Mouse (Mus musculus): ENCODE results near the gene Slc45a1. TPM values are rescaled to one million over a fixed set of nuclear protein-coding genes. Genes with fewer than 3 reads are reported as not detected.

The Slc45a1 gene
- total RNA-seq, 2 experiments from 2014 or later: not detected

DNA sequence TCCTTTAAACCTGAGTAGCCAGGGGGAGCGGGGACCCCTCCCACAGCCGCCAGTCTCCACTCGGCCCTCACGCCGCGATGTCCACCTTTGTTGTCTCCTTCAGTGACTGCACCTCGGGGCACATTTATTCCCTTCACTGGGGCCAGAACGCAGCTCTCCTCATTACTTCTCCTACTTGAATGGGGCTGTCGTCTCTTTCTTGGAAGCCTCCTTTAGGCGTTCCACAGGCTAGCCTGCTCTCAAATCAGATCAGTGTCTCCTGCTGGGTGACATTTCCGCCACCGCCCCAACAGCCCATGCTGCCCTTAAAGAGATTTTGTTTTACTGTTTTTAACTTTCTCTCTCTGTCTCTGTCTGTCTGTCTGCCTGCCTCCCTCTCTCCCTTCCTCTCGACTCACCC is 9.9 kb upstream of the Slc45a1 start:
- intact Hi-C loops (cut with DNase I): no loop called here
- no peak for DNase-seq

DNA sequence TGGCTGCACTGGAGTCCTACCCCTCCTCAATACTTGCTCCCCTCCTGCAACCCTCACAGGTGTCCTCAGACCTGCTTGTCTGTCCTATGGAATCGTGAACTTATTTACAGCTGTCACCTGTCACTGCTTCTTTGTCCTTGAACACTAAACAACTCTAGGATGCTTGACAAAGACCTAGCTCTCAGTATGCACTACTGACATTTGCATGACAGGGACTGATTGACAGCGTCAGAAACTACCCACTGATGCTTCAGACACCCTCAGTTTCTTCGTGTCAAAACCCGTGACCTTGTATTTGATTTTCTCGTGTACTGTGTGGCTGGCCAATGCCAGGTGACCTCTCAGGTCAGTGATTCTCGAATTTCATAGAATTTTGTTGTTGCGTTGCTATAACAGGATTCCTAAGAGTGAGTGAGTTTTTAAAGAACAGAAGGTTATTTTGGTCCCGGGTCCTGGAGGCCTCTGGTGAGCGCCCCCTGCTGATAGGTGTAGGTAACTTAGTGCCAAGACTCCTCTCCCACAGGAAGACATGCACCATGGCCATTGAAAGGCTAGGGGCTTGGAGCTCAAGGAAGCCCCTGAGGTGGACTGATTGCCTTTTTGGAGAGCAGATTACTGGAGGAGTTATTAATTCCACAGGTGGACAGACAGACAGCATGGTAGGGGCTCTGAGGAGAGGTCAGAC is 8.1 kb upstream of the Slc45a1 start:
- intact Hi-C loops (cut with DNase I): no loop called here

DNA sequence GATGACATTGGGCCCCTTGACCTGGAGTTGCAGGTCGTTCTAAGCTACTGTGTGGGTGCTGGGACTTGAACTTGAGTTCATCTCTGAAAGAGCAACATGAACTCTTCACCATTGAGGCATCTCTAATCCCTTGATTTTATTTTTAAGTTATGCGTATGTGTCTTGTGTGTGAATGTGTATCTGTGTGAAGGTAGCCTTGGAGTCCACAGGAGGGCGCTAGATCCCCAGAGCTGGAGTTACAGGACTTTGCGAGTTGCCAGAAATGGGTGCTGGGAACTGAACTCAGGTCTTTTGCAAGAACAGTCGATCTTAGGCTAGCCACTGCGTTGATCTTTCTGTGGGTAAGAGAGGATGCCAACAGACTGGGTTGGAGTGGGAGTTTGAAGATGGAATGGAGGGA is 4.5 kb upstream of the Slc45a1 start:
- intact Hi-C loops (cut with DNase I): loop anchor here (1.0 to 2.0 kb wide), 3 partner anchors 194 to 310 kb away; no protein-coding TSS in a partner anchor
- no peak for DNase-seq

More for the DNA sequence above, 8.1 kb upstream of the Slc45a1 start:
- DNase-seq: no peak

GRCm38 (mm10) chr4:150655989-150656388 is 4.0 kb upstream of the Slc45a1 start:
- peak; percentile 74 to 83 for DNase-seq
- intact Hi-C loops (cut with DNase I): loop anchor here (1.0 to 2.0 kb wide), 3 partner anchors 195 to 311 kb away; no protein-coding TSS in a partner anchor

DNA sequence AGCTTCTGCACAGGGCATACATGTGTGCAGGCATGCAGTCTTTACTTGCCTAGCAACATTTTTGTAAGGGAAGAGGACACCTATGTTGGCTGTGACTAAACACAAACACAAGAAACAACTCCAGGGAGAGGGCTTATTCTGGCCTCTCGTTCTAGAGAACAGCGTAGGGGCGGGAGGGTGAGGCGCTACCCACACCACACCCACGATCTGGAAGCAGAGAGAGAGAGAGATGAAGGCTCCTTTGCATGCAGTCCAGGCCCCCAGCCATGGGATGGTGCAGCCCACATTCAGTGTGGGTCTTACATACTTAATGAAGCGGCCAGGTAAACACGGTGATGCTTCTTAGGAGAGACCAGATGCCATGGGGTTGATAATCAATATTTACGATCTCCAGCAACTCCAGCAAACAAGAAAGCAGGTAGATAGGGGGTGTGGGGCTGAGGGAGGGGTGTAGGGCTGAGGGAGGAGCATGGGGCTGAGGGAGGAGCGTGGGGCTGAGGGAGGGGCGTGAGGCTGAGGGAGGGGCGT is 1.2 kb upstream of the Slc45a1 start:
- intact Hi-C loops (cut with DNase I): no loop called here
- DNase-seq: no peak

DNA sequence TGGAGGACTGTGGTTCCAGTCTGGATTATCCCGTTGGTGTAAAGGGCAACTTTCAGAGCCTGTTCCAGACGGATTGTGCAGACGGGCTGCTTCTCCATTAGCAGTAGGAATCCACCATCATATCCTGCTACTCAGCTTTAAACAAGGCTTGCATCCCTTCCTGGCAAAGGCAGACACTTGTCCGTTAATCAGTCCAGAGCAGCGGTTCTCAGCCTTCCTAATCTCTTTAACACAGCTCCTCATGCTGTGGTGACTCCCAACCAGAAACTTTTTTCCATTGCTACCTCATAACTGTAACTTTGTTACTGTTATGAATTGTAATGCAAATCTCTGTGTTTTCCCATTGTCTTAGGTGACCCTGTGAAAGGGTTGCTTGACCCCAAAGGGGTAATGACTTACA is 2.6 kb downstream of the Slc45a1 start:
- no peak for DNase-seq
- intact Hi-C loops (cut with DNase I): no loop called here

GRCm38 (mm10) chr4:150644299-150644698 is 7.7 kb downstream of the Slc45a1 start:
- intact Hi-C loops (cut with DNase I): no loop called here
- DNase-seq: no peak

DNA sequence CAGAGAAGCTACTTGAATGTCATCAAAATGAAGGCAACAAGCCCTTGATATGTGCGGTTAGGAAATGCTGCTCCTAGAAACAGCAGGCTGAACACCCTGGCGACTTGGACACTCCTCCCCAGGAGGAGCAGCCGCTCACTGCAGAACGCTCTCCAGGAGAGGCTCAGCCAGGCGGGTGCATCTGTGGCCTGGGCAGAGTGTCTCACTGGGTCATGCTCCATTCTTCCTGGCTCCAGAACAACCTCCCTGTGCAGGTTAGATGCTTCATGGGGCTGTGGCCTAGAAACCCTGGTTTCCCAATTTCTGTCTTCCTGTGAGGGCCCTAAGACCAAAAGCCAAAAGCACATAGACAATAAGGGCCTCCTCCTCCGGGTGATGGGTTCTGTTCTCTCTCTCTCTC is 15.3 kb downstream of the Slc45a1 start:
- intact Hi-C loops (cut with DNase I): no loop called here
- DNase-seq: no peak

- intact Hi-C loops (cut with DNase I): no loop called here
- DNase-seq: no peak
Observed at GRCm38 (mm10) chr4:150635568-150635967, 16.4 kb downstream of the Slc45a1 start.

DNA sequence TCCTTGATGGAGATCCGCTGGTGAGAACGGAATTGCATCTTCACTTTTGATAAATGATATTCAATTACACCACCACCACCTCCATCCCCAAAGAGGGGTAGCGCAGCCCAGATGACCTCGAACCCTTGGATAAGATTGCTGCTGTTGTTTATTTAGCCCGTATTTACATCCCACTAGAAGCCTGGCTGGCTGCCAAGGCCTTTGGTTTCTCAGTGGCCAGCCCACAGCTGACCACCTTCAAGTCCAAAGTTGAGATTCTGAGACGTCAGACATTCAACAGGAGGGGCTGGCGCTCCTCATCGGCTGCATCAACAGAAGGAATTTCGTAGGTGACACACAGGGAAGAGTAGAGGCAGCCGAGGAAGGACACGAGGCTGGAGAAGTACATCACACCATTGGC is 22.7 kb downstream of the Slc45a1 start:
- intact Hi-C loops (cut with DNase I): loop anchor here (5.0 kb wide), 1 partner anchor 282 kb away; no protein-coding TSS in a partner anchor
- no peak for DNase-seq

GRCm38 (mm10) chr4:150625951-150626732 is 25.8 kb downstream of the Slc45a1 start:
- DNase-seq: peak; percentile 41 to 61
- intact Hi-C loops (cut with DNase I): loop anchor here (5.0 kb wide), 1 partner anchor 279 kb away; no protein-coding TSS in a partner anchor

DNA sequence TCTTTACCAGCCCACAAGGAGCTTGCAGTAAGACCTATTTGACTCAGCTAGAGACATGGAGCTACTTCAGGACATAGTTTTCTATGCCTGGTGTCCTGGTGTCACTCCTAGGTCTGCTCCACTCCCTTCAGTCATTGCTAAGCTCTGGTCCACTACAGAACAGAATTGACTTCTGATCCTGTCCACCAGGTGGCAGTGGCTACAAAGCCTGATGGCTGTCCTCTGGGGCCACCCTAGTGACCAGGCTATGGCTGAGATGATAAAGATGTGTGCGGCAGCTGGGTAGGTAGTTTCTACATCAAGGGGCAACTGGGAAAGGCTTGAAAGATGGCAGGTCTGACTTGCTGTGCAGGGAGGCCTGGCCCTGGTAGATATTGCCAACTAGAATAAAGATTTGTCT is 26.5 kb downstream of the Slc45a1 start:
- intact Hi-C loops (cut with DNase I): loop anchor here (5.0 kb wide), 1 partner anchor 278 kb away; no protein-coding TSS in a partner anchor
- DNase-seq: peak in 1 of 2 experiments; percentile 66

DNA sequence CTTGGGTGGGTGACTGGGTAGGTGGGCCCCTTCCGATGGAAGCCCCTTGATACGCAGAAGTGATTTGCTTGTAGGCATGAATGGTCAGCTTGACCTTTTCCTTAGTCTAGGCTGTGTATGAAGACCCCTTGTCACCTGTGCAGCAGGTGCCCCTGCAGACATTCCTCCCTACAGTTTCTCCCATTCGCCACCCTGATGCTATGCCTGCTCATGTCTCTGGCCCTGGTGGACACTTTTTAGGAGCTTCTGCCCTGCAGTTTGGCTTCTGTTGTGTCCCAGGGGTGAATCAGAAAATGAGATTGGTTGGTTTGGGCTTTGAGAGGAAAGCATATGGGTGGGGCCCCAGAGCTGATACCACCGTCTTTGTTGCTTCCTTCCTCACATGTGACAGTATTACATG is 27.0 kb downstream of the Slc45a1 start:
- intact Hi-C loops (cut with DNase I): loop anchor here (5.0 kb wide), 1 partner anchor 278 kb away; no protein-coding TSS in a partner anchor

GRCm38 (mm10) chr4:150624214-150624823 is 27.7 kb downstream of the Slc45a1 start:
- DNase-seq: no peak
- intact Hi-C loops (cut with DNase I): no loop called here

More for the DNA sequence above, 27.0 kb downstream of the Slc45a1 start:
- DNase-seq: no peak

DNA sequence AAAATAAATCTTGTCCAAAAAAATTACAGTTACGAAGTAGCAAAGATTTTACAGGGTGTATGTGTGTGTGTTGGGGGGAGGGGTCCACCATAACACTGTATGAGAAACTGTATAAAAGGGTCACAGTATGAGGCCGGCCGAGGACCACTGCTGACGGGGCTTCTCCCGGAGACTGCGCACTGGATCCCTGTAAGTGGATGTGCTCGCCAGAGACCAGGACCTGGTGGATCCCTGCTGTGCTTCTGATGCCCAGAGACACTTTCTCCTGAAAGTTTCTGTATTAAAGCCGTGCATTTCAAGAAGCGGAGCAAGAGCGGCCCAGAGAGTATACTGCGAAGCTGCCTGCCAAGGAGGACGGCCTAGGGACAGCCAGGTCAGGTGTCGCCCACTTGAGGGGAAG is 29.3 kb downstream of the Slc45a1 start:
- intact Hi-C loops (cut with DNase I): no loop called here
- no peak for DNase-seq

DNA sequence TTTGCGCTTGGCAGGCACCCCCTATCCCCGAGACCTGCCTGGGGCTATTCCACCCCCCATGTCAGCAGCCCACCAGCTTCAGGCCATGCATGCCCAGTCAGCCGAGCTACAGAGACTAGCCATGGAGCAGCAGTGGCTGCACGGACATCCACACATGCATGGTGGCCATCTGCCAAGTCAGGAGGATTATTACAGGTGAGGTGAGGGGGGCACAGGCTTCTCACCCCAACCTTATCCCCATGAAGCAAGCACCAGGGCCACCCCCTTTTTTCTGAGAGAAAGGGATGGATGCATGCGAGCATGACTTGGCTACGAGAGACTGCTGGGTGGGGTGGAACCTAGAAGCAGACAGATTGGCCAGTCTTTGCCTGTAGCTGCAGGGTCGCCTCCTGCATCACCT is 33.0 kb downstream of the Slc45a1 start:
- intact Hi-C loops (cut with DNase I): loop anchor here (2.0 kb wide), 1 partner anchor 364 kb away; no protein-coding TSS in a partner anchor
- no peak for DNase-seq

DNA sequence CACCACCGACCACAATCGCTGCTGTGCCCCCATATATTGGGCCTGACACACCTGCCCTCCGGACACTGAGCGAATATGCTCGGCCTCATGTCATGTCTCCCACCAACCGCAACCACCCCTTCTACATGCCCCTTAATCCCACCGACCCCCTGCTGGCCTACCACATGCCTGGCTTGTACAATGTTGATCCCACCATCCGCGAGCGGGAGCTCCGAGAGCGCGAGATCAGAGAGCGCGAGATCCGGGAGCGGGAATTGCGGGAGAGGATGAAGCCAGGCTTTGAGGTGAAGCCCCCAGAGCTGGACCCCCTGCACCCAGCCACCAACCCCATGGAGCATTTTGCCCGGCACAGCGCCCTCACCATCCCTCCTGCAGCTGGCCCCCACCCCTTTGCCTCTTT is 35.1 kb downstream of the Slc45a1 start:
- intact Hi-C loops (cut with DNase I): no loop called here
- no peak for DNase-seq

- intact Hi-C loops (cut with DNase I): no loop called here
- DNase-seq: peak; percentile 58 to 72
Observed at GRCm38 (mm10) chr4:150616029-150616420, 35.9 kb downstream of the Slc45a1 start.

DNA sequence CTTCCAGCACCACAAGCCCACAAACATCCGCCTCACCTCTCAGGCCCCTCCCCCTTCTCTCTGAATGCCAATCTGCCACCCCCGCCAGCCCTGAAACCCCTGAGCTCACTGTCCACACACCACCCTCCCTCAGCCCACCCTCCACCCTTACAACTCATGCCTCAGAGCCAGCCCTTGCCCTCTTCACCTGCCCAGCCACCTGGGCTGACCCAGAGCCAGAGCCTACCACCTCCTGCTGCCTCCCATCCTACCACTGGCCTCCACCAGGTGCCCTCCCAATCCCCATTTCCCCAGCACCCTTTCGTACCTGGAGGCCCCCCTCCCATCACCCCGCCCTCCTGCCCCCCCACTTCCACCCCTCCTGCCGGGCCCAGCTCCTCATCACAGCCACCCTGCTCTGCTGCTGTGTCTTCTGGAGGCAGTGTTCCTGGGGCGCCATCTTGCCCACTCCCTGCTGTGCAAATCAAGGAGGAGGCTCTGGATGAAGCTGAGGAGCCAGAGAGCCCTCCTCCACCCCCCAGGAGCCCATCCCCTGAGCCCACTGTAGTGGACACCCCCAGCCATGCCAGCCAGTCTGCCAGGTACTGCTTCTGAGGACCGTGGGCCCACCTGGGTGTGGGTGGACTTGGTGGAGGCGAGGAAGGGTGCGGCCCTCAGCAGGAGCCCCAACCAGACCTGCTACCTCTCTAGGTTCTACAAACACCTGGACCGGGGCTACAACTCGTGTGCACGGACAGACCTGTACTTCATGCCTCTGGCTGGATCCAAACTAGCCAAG is 36.5 kb downstream of the Slc45a1 start:
- intact Hi-C loops (cut with DNase I): no loop called here
- DNase-seq: no peak

DNA sequence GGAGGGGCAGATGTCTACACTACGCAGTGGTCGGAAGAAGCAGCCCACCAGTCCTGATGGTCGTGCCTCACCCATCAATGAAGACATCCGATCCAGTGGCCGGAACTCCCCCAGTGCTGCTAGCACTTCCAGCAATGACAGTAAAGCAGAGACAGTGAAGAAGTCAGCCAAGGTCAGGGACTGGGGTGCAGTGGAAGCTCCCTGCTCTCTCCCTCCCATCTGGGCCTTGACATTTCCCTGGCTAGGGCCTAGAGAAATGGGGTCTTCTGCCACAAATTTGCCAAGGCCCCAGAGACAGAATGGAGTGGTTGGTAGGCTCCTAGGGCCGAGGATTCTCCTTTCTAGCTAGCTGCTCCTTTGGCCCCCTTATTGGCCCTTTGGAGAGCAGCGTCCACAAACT is 38.3 kb downstream of the Slc45a1 start:
- no peak for DNase-seq
- intact Hi-C loops (cut with DNase I): no loop called here

Data from gastrocnemius, postnatal 36 days (tissue).